ENCODE assay signal across 8 mouse cellular contexts in genomic region chr1:131134942-131135522, GRCm38 (mm10). TPM values are rescaled to one million over a fixed set of nuclear protein-coding genes. Genes with fewer than 3 reads are reported as not detected.
A peak's percentile ranks its signal among the peaks of the same experiment; 100 is the strongest.
DNase-seq lines count a peak whose midpoint lies in the region; ATAC-seq and TF ChIP-seq lines count a peak whose summit lies in the region.

No protein-coding gene starts in this region.

- no peak for TF ChIP-seq POLR2A in spleen, adult 2 months (IDR thresholded peaks at IDR 0.05; ENCODE audit: low read depth, low read length)

- peak overlapping the region; percentile 68 for H3K9ac ChIP-seq in heart, embryonic 13.5 days
- H3K9ac ChIP-seq in liver, embryonic 11.5 days (ENCODE audit: low read depth, low read length): no peak overlapping the region

- ATAC-seq in heart, embryonic 13.5 days (ENCODE audit: extremely low read depth, insufficient number of reproducible peaks, low FRiP score, low TSS enrichment): no peak
- ATAC-seq in erythroblast, adult 5-6 weeks (replicated peaks; ENCODE audit: low FRiP score, poor library complexity, severe bottlenecking): peak; percentile 34; the same call in 1 of the 2 replicates
- no peak for ATAC-seq in liver, embryonic 11.5 days (replicated peaks; ENCODE audit: low FRiP score)
- no peak for ATAC-seq in monocyte, adult 5-6 weeks (replicated peaks; ENCODE audit: insufficient number of reproducible peaks, low FRiP score, low TSS enrichment, poor library complexity, severe bottlenecking)

- no peak for DNase-seq in heart, adult 8-10 months (ENCODE audit: low spot score)
- DNase-seq in liver, embryonic 11.5 days (ENCODE audit: low spot score): no peak
- DNase-seq in spleen, adult 2 months (ENCODE audit: low read depth in 1 of 2, low spot score in 2 of 2): peak in 1 of 2 experiments; percentile 63
- no peak for DNase-seq in embryo, embryonic 10 days (ENCODE audit: low spot score)

- peak overlapping the region; percentile 54 for H3K27ac ChIP-seq in heart, embryonic 13.5 days (replicated peaks)
- no peak overlapping the region for H3K27ac ChIP-seq in liver, embryonic 11.5 days (ENCODE audit: low read depth, low read length)
- peak overlapping the region; percentile 37; the same call in 1 of the 2 replicates for H3K27ac ChIP-seq in spleen, adult 2 months (ENCODE audit: insufficient read depth, low read length)

- H3K36me3 ChIP-seq in heart, embryonic 13.5 days: peaks cover 1% of the 10 kb centered on the region
- peaks cover 9% of the 10 kb centered on the region for H3K36me3 ChIP-seq in C2C12 (ENCODE audit: control insufficient read depth, insufficient read depth)
- H3K36me3 ChIP-seq in liver, embryonic 11.5 days (ENCODE audit: control insufficient read depth, insufficient read depth, low read length): peaks cover 7% of the 10 kb centered on the region
- no peaks in the 10 kb centered on the region for H3K36me3 ChIP-seq in spleen, adult 2 months (ENCODE audit: control insufficient read depth, insufficient read depth, low read length)

- no peaks in the 10 kb centered on the region for H3K9me3 ChIP-seq in heart, embryonic 13.5 days
- H3K9me3 ChIP-seq in liver, embryonic 11.5 days (ENCODE audit: control insufficient read depth, low read length): no peaks in the 10 kb centered on the region

- peak overlapping the region; percentile 46 for H3ac ChIP-seq in C2C12 (ENCODE audit: control insufficient read depth, insufficient read length, low read depth)

- H3K27me3 ChIP-seq in heart, embryonic 13.5 days (replicated peaks): no peaks in the 10 kb centered on the region
- no peaks in the 10 kb centered on the region for H3K27me3 ChIP-seq in C2C12 (ENCODE audit: control insufficient read depth, insufficient read depth, insufficient read length)
- no peaks in the 10 kb centered on the region for H3K27me3 ChIP-seq in liver, embryonic 11.5 days (replicated peaks; ENCODE audit: control insufficient read depth, insufficient read depth, low read length)
- H3K27me3 ChIP-seq in spleen, adult 2 months (ENCODE audit: control insufficient read depth, insufficient read depth, low read length): no peaks in the 10 kb centered on the region

- peaks cover 71% of the 10 kb centered on the region for H3K79me2 ChIP-seq in C2C12 (ENCODE audit: control insufficient read depth, insufficient read depth)

- H3K79me3 ChIP-seq in C2C12 (ENCODE audit: low read depth): peaks cover 40% of the 10 kb centered on the region

- TF ChIP-seq CTCF in C2C12 (IDR thresholded peaks at IDR 0.05; ENCODE audit: control insufficient read depth, insufficient read depth, insufficient read length): no peak
- no peak for TF ChIP-seq CTCF in spleen, adult 2 months (IDR thresholded peaks at IDR 0.05; ENCODE audit: extremely low read depth, insufficient read depth, insufficient read length, insufficient replicate concordance)

- H3K4me1 ChIP-seq in heart, embryonic 13.5 days: peaks cover 31% of the 10 kb centered on the region
- H3K4me1 ChIP-seq in liver, embryonic 11.5 days (replicated peaks; ENCODE audit: control insufficient read depth, insufficient read depth, low read length): peaks cover 21% of the 10 kb centered on the region
- peaks cover 9% of the 10 kb centered on the region for H3K4me1 ChIP-seq in spleen, adult 2 months (ENCODE audit: control insufficient read depth, insufficient read depth, insufficient read length)

- H3K4me3 ChIP-seq in heart, embryonic 13.5 days: peak overlapping the region; percentile 80
- H3K4me3 ChIP-seq in C2C12 (ENCODE audit: insufficient read depth, poor library complexity, severe bottlenecking): no peak overlapping the region
- H3K4me3 ChIP-seq in liver, embryonic 11.5 days (ENCODE audit: low read depth, low read length): peak overlapping the region; percentile 94
- no peak overlapping the region for H3K4me3 ChIP-seq in spleen, adult 2 months (ENCODE audit: extremely low read depth, insufficient read depth, insufficient read length)

- WGBS in heart, embryonic 13.5 days: 52% methylated on average over 8 of the region's 8 CpGs
- WGBS in liver, embryonic 11.5 days: 59% methylated on average over 8 of the region's 8 CpGs
- WGBS in spleen, adult 2 months: 23% methylated on average over 8 of the region's 8 CpGs

- H3K4me2 ChIP-seq in heart, embryonic 13.5 days: peak overlapping the region; percentile 83
- peak overlapping the region; percentile 92 for H3K4me2 ChIP-seq in liver, embryonic 11.5 days

TF ChIP-seq in C2C12, 6 proteins besides CTCF, POLR2A, EP300 and RAD21:
- TF ChIP-seq MYOG (IDR thresholded peaks at IDR 0.05; ENCODE audit: control insufficient read depth, extremely low read depth, insufficient read length) (no peak), USF1 (IDR thresholded peaks at IDR 0.05; ENCODE audit: low read depth) (no peak), FOSL1 (IDR thresholded peaks at IDR 0.05; ENCODE audit: insufficient read depth, low read length, poor library complexity, severe bottlenecking) (no peak), MAX (IDR thresholded peaks at IDR 0.05) (no peak), CEBPB (IDR thresholded peaks at IDR 0.05; ENCODE audit: low read depth) (no peak), MYOD1 (IDR thresholded peaks at IDR 0.05; ENCODE audit: control insufficient read depth, insufficient read length, low read depth) (no peak)

RNA-seq across cellular contexts. Expression of gene Dyrk3, which starts 3.1 kb away (rescaled TPM):
- 3.2 and 4.5 TPM in 2 replicates for polyA plus RNA-seq in heart, embryonic 13.5 days (2015; fragmentation: Nextera tagmentation; extraction: Ambion mirVana)
- total RNA-seq in heart, adult 8-10 months (2022): under 1 TPM; 0.25 to 0.71 (median 0.53) TPM
- 5.0 TPM for polyA plus RNA-seq in C2C12 (2012; fragmentation: generic; extraction: Trizol)
- total RNA-seq in erythroblast, adult 5-6 weeks (2015; ENCODE audit: low replicate concordance): 92.8 and 106 TPM in 2 replicates
- total RNA-seq in erythroblast, adult 5-6 weeks (2017; ENCODE audit: low replicate concordance): 97.3 and 107 TPM in 2 replicates
- 11.7 and 16.2 TPM in 2 replicates for polyA plus RNA-seq in liver, embryonic 11.5 days (2014; fragmentation: Nextera tagmentation; extraction: Ambion mirVana)
- 3.6 and 4.6 TPM in 2 replicates for polyA plus RNA-seq in spleen, adult 2 months (2012; rRNA removed)
- total RNA-seq in monocyte, adult 5-6 weeks (2017): 0.67 to 5.1 TPM (median 0.68 TPM) in 3 replicates

RNA-seq across cellular contexts. Expression of gene Eif2d, which starts 17.9 kb away (rescaled TPM):
- polyA plus RNA-seq in heart, embryonic 13.5 days (2015; fragmentation: Nextera tagmentation; extraction: Ambion mirVana): 41.1 and 47.1 TPM in 2 replicates
- 10 to 100 TPM; 34.1 to 41.0 (median 37.0) TPM for total RNA-seq in heart, adult 8-10 months (2022)
- 33.3 TPM for polyA plus RNA-seq in C2C12 (2012; fragmentation: generic; extraction: Trizol)
- total RNA-seq in erythroblast, adult 5-6 weeks (2015; ENCODE audit: low replicate concordance): 10.8 and 13.6 TPM in 2 replicates
- 10.9 and 12.4 TPM in 2 replicates for total RNA-seq in erythroblast, adult 5-6 weeks (2017; ENCODE audit: low replicate concordance)
- polyA plus RNA-seq in liver, embryonic 11.5 days (2014; fragmentation: Nextera tagmentation; extraction: Ambion mirVana): 61.4 and 62.5 TPM in 2 replicates
- 17.4 and 19.6 TPM in 2 replicates for polyA plus RNA-seq in spleen, adult 2 months (2012; rRNA removed)
- 4.0 to 11.8 TPM (median 9.0 TPM) in 3 replicates for total RNA-seq in monocyte, adult 5-6 weeks (2017)

RNA-seq across cellular contexts. Expression of gene Mapkapk2, which starts 37.4 kb away (rescaled TPM):
- 60.0 and 62.0 TPM in 2 replicates for polyA plus RNA-seq in heart, embryonic 13.5 days (2015; fragmentation: Nextera tagmentation; extraction: Ambion mirVana)
- 100 to 1,000 TPM; 303 to 326 (median 315) TPM for total RNA-seq in heart, adult 8-10 months (2022)
- polyA plus RNA-seq in C2C12 (2012; fragmentation: generic; extraction: Trizol): 87.0 TPM
- 38.0 and 49.5 TPM in 2 replicates for total RNA-seq in erythroblast, adult 5-6 weeks (2015; ENCODE audit: low replicate concordance)
- 26.3 and 33.3 TPM in 2 replicates for total RNA-seq in erythroblast, adult 5-6 weeks (2017; ENCODE audit: low replicate concordance)
- polyA plus RNA-seq in liver, embryonic 11.5 days (2014; fragmentation: Nextera tagmentation; extraction: Ambion mirVana): 26.9 and 30.1 TPM in 2 replicates
- polyA plus RNA-seq in spleen, adult 2 months (2012; rRNA removed): 55.3 and 72.5 TPM in 2 replicates
- total RNA-seq in monocyte, adult 5-6 weeks (2017): 205 to 262 TPM (median 212 TPM) in 3 replicates

Comparison
In these comparisons a context has a peak if more than half of its experiments do, and no peak if none do; other contexts are left out.
1. H3K4me3 ChIP-seq: peak in heart, embryonic 13.5 days (single experiment) and liver, embryonic 11.5 days (single experiment); none in C2C12 (single experiment) and spleen, adult 2 months (single experiment).